Mouse (Mus musculus): ENCODE data around the gene Ppard. TPM values are rescaled to one million over a fixed set of nuclear protein-coding genes. Genes with fewer than 3 reads are reported as not detected.

Ppard gene
- polyA plus RNA-seq, 1 experiment from 2014 or later: 1.7 TPM

DNA sequence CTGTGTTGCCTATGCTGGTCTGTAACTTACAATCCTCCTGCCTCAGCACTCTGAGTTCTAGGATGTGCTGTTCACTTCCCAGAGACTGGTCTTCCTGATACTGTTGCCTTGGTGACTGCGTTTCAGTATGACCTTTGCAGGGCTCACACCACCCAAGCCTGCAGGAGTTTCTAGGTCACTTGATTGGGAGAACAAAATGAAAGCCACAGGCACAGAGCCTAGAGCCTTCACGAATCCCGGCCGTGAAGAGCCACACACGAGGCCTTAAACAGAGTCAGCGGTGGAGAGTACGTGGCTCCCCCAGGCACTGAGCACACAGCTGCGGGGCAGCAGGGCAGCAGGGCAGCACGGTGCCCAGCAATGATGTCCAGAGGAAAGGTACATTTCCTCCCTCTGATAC, 25.8 kb downstream of the Ppard start:
- H3K9ac ChIP-seq (ENCODE audit: low read length): no peak overlapping the region
- no peak overlapping the region for H3K4me2 ChIP-seq
- H3K4me1 ChIP-seq (ENCODE audit: control insufficient read depth, insufficient read depth, low read length): no peaks in the 10 kb centered on the region
- no peaks in the 10 kb centered on the region for H3K9me3 ChIP-seq (ENCODE audit: control insufficient read depth, low read length)
- no peak overlapping the region for H3K27ac ChIP-seq (ENCODE audit: low read depth, low read length)
- WGBS: 88% methylated on average over 9 of the region's 9 CpGs
- DNase-seq (ENCODE audit: low spot score, missing footprints): no peak
- H3K36me3 ChIP-seq (ENCODE audit: control insufficient read depth, insufficient read depth, low read length): no peaks in the 10 kb centered on the region; the same call in 1 of the 2 replicates
- H3K27me3 ChIP-seq (ENCODE audit: control insufficient read depth, insufficient read depth, low read length): no peaks in the 10 kb centered on the region
- no peak overlapping the region for H3K4me3 ChIP-seq (ENCODE audit: low read depth, low read length)
- ATAC-seq (ENCODE audit: low FRiP score): no peak

DNA sequence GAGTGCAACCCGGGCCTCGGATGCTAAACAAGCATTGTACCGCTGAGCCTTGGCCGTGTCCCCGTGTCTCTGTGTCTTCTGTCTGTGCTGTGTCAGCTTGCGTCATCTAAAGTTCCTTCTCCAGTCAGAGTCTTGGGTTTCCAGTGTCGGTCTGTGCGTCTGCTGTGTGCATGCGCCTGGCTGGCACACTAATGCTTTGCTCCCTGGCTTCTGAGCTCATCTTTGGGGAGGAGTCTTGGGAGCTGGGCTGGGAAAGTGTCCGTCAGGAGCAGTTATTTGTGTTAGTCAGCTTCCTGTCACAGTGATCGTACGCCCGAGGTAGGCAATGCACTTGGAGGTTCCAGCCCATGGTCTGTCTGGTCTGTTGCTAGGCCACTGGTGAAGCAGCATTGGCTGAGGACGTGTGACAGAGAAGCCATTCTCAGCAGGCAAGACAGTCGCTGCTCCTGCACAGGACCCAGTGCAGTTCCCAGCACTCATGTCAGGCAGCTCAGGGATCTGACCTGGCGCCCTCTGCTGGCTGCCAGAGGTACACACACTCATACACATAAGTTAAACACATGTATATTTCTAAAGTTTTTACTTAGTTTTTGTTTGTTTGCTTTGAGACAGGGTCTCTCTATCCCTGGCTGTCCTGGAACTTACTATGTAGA, 27.5 kb downstream of the Ppard start:
- ATAC-seq (ENCODE audit: low FRiP score) (no peak), DNase-seq (ENCODE audit: low spot score, missing footprints) (no peak)
- no peak overlapping the region for H3K4me2 ChIP-seq
- H3K9me3 ChIP-seq (ENCODE audit: control insufficient read depth, low read length): no peaks in the 10 kb centered on the region
- no peaks in the 10 kb centered on the region for H3K27me3 ChIP-seq (ENCODE audit: control insufficient read depth, insufficient read depth, low read length)
- H3K36me3 ChIP-seq (ENCODE audit: control insufficient read depth, insufficient read depth, low read length): no peaks in the 10 kb centered on the region; the same call in 1 of the 2 replicates
- H3K27ac ChIP-seq (ENCODE audit: low read depth, low read length): no peak overlapping the region
- no peaks in the 10 kb centered on the region for H3K4me1 ChIP-seq (ENCODE audit: control insufficient read depth, insufficient read depth, low read length)
- no peak overlapping the region for H3K4me3 ChIP-seq (ENCODE audit: low read depth, low read length)
- 79% methylated on average over 16 of the region's 16 CpGs for WGBS
- no peak overlapping the region for H3K9ac ChIP-seq (ENCODE audit: low read length)

DNA sequence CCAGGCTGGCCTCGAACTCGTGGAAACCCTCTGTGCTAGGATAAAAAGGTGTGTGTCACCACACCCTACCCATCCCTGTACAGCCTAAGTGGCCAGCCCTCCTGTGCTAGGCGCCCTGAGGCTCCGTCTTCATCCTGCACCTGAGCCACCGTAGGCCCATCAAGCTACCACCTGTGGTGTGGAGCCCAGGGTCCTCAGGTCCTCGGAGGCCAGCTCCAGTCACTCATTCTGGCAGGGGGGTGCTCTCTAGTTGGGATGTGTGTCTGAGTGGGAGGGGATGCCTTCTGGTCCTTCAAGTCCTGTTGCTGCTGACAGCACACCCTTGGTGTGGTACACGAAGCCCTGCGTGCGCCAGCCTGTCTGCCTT, 28.0 kb downstream of the Ppard start:
- ATAC-seq (ENCODE audit: low FRiP score) (no peak), DNase-seq (ENCODE audit: low spot score, missing footprints) (no peak)
- Histone ChIP-seq H3K36me3 (ENCODE audit: control insufficient read depth, insufficient read depth, low read length) (no peaks in the 10 kb centered on the region; the same call in 1 of the 2 replicates), H3K27me3 (ENCODE audit: control insufficient read depth, insufficient read depth, low read length) (no peaks in the 10 kb centered on the region), H3K27ac (ENCODE audit: low read depth, low read length) (no peak overlapping the region), H3K9ac (ENCODE audit: low read length) (no peak overlapping the region), H3K4me1 (ENCODE audit: control insufficient read depth, insufficient read depth, low read length) (no peaks in the 10 kb centered on the region), H3K4me2 (no peak overlapping the region), H3K9me3 (ENCODE audit: control insufficient read depth, low read length) (no peaks in the 10 kb centered on the region), H3K4me3 (ENCODE audit: low read depth, low read length) (no peak overlapping the region)
- 80% methylated on average over 9 of the region's 9 CpGs for WGBS

DNA sequence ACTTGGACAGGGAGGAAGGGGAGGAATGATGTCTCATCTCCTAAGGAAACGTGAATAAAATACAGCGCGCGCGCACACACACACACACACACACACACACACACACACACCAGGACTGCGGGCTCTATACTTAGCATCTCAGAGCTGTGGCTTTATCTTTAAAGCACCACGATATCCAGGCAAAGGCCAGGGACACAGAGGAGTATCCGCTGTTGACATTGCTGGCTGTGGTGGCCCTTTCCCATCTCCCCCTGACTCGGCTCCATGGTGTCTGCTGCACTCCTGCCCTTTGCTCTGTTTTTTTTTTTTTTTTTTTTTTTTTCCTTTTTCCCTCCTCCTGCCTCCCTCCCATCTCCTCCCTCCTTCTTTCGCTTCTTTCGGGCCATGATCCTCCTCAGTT, 29.3 kb downstream of the Ppard start:
- H3K27ac ChIP-seq (ENCODE audit: low read depth, low read length): no peak overlapping the region
- ATAC-seq (ENCODE audit: low FRiP score) (no peak), DNase-seq (ENCODE audit: low spot score, missing footprints) (no peak)
- no peak overlapping the region for H3K9ac ChIP-seq (ENCODE audit: low read length)
- 83% methylated on average over 11 of the region's 11 CpGs for WGBS
- H3K27me3 ChIP-seq (ENCODE audit: control insufficient read depth, insufficient read depth, low read length): no peaks in the 10 kb centered on the region
- no peak overlapping the region for H3K4me3 ChIP-seq (ENCODE audit: low read depth, low read length)
- no peak overlapping the region for H3K4me2 ChIP-seq
- no peaks in the 10 kb centered on the region for H3K4me1 ChIP-seq (ENCODE audit: control insufficient read depth, insufficient read depth, low read length)
- H3K9me3 ChIP-seq (ENCODE audit: control insufficient read depth, low read length): no peaks in the 10 kb centered on the region
- H3K36me3 ChIP-seq (ENCODE audit: control insufficient read depth, insufficient read depth, low read length): no peaks in the 10 kb centered on the region; the same call in 1 of the 2 replicates

DNA sequence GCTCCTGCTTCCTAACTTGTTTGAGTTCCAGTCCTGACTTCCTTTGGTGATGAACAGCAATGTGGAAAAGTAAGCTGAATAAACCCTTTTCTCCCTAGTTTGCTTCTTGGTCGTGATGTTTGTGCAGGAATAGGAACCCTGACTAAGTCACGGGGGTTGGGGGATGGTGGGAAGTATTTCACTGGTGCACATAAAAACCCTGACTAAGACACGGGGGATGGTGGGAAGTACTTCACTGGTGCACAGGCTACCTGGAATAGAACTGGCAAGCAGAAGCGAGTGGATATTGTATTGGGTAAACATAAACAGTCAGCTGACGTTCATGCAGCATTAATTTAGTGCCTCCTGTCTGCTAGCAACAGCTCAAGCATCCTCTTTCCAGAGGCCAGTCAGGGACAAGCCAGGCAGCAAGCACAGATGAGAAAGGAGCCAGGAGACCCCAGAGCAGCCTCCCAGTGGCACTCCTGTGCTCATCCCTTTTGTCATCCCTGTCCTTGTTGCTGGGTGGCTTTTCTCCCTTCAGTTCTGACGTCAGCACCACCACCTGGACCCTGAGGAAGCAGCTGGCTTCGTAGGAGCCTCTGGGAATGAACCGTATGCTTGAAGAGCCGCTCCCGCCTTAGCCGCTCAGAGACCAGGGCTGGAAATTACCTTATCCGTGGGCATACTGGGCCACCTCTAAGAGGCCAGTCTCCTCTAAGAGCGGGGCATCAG, 30.8 kb downstream of the Ppard start:
- 73% methylated on average over 13 of the region's 13 CpGs for WGBS
- ATAC-seq (ENCODE audit: low FRiP score) (no peak), DNase-seq (ENCODE audit: low spot score, missing footprints) (no peak)

DNA sequence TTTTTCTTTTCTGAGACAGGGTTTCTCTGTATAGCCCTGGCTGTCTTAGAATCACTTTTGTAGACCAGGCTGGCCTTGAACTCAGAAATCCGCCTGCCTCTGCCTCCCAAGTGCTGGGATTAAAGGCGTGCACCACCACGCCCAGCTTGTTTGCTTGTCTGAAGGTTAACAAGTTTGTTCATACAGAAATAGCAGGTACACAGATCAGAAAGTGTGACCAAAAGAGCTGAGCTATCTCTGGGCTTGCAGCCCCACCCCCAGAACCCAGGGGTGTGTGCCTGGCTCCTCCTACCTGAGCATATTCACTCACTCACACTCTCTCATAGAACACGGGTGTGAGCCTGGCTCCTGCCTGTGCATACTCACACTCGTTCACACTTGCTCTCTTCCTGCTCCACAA, 34.8 kb downstream of the Ppard start:
- no peak overlapping the region for H3K4me2 ChIP-seq
- WGBS: 87% methylated on average over 5 of the region's 5 CpGs
- H3K4me1 ChIP-seq (ENCODE audit: control insufficient read depth, insufficient read depth, low read length): no peaks in the 10 kb centered on the region
- H3K4me3 ChIP-seq (ENCODE audit: low read depth, low read length): no peak overlapping the region
- DNase-seq (ENCODE audit: low spot score, missing footprints) (no peak), ATAC-seq (ENCODE audit: low FRiP score) (no peak)
- no peak overlapping the region for H3K27ac ChIP-seq (ENCODE audit: low read depth, low read length)
- H3K9me3 ChIP-seq (ENCODE audit: control insufficient read depth, low read length): no peaks in the 10 kb centered on the region
- no peaks in the 10 kb centered on the region for H3K36me3 ChIP-seq (ENCODE audit: control insufficient read depth, insufficient read depth, low read length)
- H3K27me3 ChIP-seq (ENCODE audit: control insufficient read depth, insufficient read depth, low read length): no peaks in the 10 kb centered on the region
- H3K9ac ChIP-seq (ENCODE audit: low read length): no peak overlapping the region

More for the DNA sequence above, 30.8 kb downstream of the Ppard start:
- H3K4me1 ChIP-seq (ENCODE audit: control insufficient read depth, insufficient read depth, low read length): no peaks in the 10 kb centered on the region
- H3K27me3 ChIP-seq (ENCODE audit: control insufficient read depth, insufficient read depth, low read length): no peaks in the 10 kb centered on the region
- H3K9me3 ChIP-seq (ENCODE audit: control insufficient read depth, low read length): no peaks in the 10 kb centered on the region
- no peak overlapping the region for H3K4me2 ChIP-seq
- no peak overlapping the region for H3K4me3 ChIP-seq (ENCODE audit: low read depth, low read length)
- no peaks in the 10 kb centered on the region; the same call in 1 of the 2 replicates for H3K36me3 ChIP-seq (ENCODE audit: control insufficient read depth, insufficient read depth, low read length)
- H3K27ac ChIP-seq (ENCODE audit: low read depth, low read length): no peak overlapping the region
- no peak overlapping the region; the same call in 1 of the 2 replicates for H3K9ac ChIP-seq (ENCODE audit: low read length)

DNA sequence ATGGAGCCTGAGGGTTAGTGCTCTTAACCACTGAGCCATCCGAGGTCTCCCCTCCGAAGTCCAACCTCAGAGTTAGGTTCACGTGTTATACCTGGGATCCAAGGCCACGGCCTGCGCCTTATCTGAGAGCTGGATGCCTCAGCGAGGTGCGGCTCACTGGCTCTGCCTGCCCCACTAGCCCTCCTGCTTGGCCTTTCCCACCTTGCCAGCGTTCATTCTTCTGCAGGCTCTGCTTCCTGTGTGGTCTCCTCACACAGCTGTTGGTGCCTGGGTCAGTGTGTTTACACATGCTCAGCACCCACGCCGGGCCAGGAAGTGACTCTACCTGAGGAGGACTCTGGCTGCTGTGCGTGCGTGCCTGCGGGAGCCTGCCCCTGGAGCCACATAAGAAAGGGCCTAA, 37.7 kb downstream of the Ppard start:
- no peak overlapping the region for H3K4me3 ChIP-seq (ENCODE audit: low read depth, low read length)
- WGBS: 83% methylated on average over 13 of the region's 13 CpGs
- no peak overlapping the region for H3K27ac ChIP-seq (ENCODE audit: low read depth, low read length)

DNA sequence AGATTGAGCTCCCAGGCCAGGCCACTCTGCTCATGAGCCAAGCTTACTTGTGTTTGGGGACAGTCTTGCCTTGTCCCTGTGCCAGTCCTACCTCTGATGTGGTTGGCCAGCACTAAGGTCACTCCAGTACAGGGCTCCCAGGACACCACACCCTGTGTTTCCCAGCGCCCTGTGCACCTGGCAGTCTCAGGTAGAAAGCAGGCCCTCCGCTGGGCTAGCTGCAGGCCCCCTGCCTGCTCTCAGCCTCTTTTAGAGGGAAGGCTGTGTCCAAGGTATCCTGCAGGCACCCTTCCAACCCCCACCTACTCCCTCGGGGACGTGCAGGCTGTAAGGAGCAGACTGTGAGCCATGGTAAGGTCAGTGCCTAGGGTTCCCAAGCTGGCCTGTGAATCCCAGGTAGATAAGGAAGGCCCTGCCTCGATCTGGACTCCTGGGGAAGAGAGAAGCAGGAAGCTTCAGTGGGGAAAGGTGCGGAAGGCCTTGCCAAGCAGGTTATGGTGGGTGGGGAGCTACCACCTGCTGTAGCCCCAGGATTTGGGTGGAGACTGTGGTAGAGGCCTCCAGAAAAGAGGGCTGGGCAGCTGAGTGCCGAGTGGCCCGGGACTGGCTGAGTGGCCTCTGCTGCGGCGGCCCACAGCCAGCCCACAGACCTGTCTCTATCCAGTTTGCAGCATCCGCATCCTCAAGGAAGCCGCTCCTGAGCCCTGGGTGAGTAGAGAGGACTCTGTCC, 39.2 kb downstream of the Ppard start:
- Histone ChIP-seq H3K27ac (ENCODE audit: low read depth, low read length) (no peak overlapping the region), H3K4me3 (ENCODE audit: low read depth, low read length) (no peak overlapping the region), H3K9me3 (ENCODE audit: control insufficient read depth, low read length) (no peaks in the 10 kb centered on the region), H3K4me1 (ENCODE audit: control insufficient read depth, insufficient read depth, low read length) (no peaks in the 10 kb centered on the region), H3K4me2 (no peak overlapping the region), H3K9ac (ENCODE audit: low read length) (no peak overlapping the region), H3K27me3 (ENCODE audit: control insufficient read depth, insufficient read depth, low read length) (no peaks in the 10 kb centered on the region), H3K36me3 (ENCODE audit: control insufficient read depth, insufficient read depth, low read length) (no peaks in the 10 kb centered on the region)
- DNase-seq (ENCODE audit: low spot score, missing footprints) (no peak), ATAC-seq (ENCODE audit: low FRiP score) (no peak)
- 78% methylated on average over 12 of the region's 12 CpGs for WGBS

More for the DNA sequence above, 37.7 kb downstream of the Ppard start:
- Histone ChIP-seq H3K36me3 (ENCODE audit: control insufficient read depth, insufficient read depth, low read length) (no peaks in the 10 kb centered on the region), H3K9me3 (ENCODE audit: control insufficient read depth, low read length) (no peaks in the 10 kb centered on the region), H3K4me2 (no peak overlapping the region), H3K4me1 (ENCODE audit: control insufficient read depth, insufficient read depth, low read length) (no peaks in the 10 kb centered on the region), H3K27me3 (ENCODE audit: control insufficient read depth, insufficient read depth, low read length) (no peaks in the 10 kb centered on the region), H3K9ac (ENCODE audit: low read length) (no peak overlapping the region)
- no peak for ATAC-seq (ENCODE audit: low FRiP score)
- DNase-seq (ENCODE audit: low spot score, missing footprints): no peak

DNA sequence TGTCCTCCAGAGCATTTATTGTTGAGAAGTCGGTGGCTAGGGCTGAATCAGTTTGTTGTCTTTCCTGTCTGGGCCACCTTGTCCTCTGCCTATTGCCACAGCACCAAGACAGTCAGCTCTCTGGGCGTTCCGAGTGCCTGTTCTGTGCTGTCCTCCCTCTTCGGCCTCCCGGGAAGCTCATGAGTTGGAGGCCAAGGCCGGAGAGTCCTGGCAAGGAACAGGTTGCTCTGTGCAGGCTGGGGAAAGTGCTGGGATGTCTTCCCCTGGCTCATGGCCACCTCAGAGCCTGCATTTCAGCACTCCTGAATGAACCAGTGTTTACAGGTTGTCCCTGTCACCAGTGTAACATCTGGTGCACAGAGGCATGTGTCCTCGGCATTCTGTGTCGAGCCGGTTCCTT, 39.8 kb downstream of the Ppard start:
- Histone ChIP-seq H3K4me3 (ENCODE audit: low read depth, low read length) (no peak overlapping the region), H3K27ac (ENCODE audit: low read depth, low read length) (no peak overlapping the region), H3K9me3 (ENCODE audit: control insufficient read depth, low read length) (no peaks in the 10 kb centered on the region), H3K36me3 (ENCODE audit: control insufficient read depth, insufficient read depth, low read length) (no peaks in the 10 kb centered on the region), H3K27me3 (ENCODE audit: control insufficient read depth, insufficient read depth, low read length) (no peaks in the 10 kb centered on the region), H3K4me1 (ENCODE audit: control insufficient read depth, insufficient read depth, low read length) (no peaks in the 10 kb centered on the region), H3K4me2 (no peak overlapping the region), H3K9ac (ENCODE audit: low read length) (no peak overlapping the region)
- DNase-seq (ENCODE audit: low spot score, missing footprints): no peak
- 88% methylated on average over 9 of the region's 9 CpGs for WGBS
- ATAC-seq (ENCODE audit: low FRiP score): no peak
